Mouse (Mus musculus): Measurements from ENCODE around the gene Dagla. TPM values are rescaled to one million over a fixed set of nuclear protein-coding genes. Genes with fewer than 3 reads are reported as not detected.

Gene Dagla
- polyA plus RNA-seq, 1 experiment, result 14.2 TPM

DNA sequence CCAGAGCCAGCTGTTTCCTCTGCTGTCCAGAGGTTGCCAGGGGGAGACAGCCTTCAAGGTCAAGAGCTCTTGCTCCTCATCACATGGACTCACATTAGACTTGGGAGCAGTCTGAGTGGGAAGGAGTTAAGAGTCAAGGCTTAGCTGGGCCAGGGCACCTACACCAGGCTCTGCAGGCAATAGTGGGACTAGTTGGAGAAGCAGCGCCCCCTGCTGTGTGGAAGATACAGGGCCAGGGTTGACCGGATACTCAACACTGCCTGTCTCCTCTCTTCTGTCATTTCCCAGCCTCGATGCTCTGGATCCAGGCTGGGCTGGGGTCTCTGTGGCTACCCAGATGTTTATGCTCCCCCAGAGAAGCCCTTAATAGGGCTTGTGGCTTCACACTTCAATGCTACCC is 60.5 kb downstream of the Dagla start:
- Histone ChIP-seq H3K4me1 (ENCODE audit: control insufficient read depth, insufficient read depth, insufficient read length, low read length) (no peaks in the 10 kb centered on the region), H3K27ac (replicated peaks; ENCODE audit: low read depth, low read length) (no peak overlapping the region), H3K4me3 (ENCODE audit: insufficient read depth, low read depth, low read length) (no peak overlapping the region)

- Histone ChIP-seq H3K27ac (replicated peaks; ENCODE audit: low read depth, low read length) (no peak overlapping the region), H3K4me3 (ENCODE audit: insufficient read depth, low read depth, low read length) (no peak overlapping the region), H3K4me1 (ENCODE audit: control insufficient read depth, insufficient read depth, insufficient read length, low read length) (no peaks in the 10 kb centered on the region)
Observed at GRCm38 (mm10) chr19:10242916-10243315, 61.8 kb downstream of the Dagla start.

DNA sequence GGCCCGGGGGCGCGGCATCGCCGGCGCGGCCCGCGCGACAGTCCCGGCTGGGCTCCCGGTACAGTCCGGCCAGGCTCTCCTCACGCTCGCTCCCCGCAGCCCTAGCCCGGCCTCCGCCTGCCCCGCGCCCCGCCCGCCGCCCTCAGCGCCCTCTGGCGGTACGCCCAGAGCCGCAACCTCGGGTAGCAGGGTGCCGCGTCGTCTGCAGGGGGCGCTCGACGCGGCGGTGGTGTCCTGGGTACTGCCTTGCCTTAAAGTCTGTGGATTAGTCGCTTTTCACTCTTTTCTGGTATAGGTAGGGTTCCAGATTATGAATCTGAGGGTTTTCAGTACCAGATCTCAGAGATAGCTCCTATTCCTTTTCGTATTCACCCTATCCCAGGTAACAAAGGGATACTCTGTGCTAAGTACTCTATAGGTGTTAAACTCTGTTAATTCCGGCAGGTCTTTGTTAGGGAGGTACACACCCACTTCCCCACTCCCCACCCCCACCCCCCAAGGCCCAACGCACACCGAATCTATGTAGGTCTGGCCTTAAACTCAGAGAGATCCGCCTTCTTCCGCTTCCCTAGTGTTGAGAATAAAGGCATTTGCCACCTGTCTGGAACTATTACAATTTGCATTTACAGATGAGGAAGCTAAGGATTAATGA is 63.9 kb downstream of the Dagla start, which contains the start of gene Myrf:
Gene Myrf, minus strand, starts transcription at position 95 of the 652 bp plus-strand sequence.
- no peaks in the 10 kb centered on the region for H3K4me1 ChIP-seq (ENCODE audit: control insufficient read depth, insufficient read depth, insufficient read length, low read length)
- H3K27ac ChIP-seq (replicated peaks; ENCODE audit: low read depth, low read length), result no peak within 1 kb of the TSS
- H3K4me3 ChIP-seq (ENCODE audit: insufficient read depth, low read depth, low read length), result peak within 1 kb of the TSS; percentile 52

DNA sequence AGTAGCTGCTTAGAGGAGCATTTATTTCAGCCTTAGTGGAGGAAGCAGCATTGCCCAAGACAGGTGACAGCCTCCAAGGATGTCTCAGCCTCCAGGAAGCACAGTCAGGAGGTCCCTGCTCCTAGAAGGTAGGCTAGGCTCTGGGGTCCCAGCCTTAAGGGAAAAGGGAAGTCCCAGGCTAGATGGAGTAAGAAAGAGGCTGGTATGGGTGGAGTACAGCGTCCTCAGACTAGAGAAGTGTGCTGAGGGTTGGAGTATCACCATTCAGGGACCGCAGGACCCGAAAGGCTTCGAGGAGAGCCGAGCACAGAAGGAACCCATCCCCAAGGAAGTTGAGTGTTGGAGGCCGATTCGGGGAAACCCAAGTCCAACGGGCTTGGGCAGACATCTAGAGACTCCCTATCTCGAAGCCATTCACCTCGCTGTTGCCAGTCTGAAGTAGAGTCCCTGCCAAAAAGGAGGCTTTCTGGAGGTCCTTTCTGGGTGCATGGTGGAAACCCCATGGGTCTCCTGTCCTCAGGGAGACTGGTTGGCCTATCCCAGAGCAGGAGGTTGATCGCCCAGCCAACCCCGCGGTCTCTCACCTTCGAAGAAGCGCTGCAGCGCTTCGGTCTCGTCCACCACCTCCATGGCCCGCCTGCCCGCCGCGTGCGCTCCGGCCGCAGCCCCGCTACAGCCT is 64.6 kb downstream of the Dagla start:
- Histone ChIP-seq H3K4me3 (ENCODE audit: insufficient read depth, low read depth, low read length) (peak overlapping the region; percentile 52), H3K4me1 (ENCODE audit: control insufficient read depth, insufficient read depth, insufficient read length, low read length) (no peaks in the 10 kb centered on the region), H3K27ac (replicated peaks; ENCODE audit: low read depth, low read length) (no peak overlapping the region)

- Histone ChIP-seq H3K4me3 (ENCODE audit: insufficient read depth, low read depth, low read length) (no peak overlapping the region), H3K27ac (replicated peaks; ENCODE audit: low read depth, low read length) (no peak overlapping the region), H3K4me1 (ENCODE audit: control insufficient read depth, insufficient read depth, insufficient read length, low read length) (no peaks in the 10 kb centered on the region)
Observed at GRCm38 (mm10) chr19:10239419-10239818, 65.3 kb downstream of the Dagla start.

DNA sequence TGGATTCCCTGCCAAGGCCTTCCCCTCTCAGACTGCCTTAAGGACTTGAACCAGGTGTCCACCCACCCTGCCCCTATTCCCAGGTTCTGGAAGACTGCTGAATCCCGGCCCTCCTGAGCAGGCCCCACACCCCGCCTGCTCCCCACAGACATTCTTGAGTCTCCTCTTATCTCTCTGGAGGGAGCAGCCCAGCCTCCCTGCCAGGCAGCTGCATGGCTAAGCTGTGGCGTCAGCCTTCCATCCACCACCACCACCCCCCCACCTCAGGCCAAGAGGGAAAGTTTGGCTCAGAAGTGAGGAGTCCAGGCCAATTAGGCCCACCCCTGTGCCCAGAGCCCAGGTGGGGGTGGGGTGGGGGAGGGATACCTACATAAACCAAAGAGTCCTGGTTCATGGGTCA is 66.2 kb downstream of the Dagla start:
- no peak overlapping the region for H3K27ac ChIP-seq (replicated peaks; ENCODE audit: low read depth, low read length)
- no peak overlapping the region for H3K4me3 ChIP-seq (ENCODE audit: insufficient read depth, low read depth, low read length)
- no peaks in the 10 kb centered on the region for H3K4me1 ChIP-seq (ENCODE audit: control insufficient read depth, insufficient read depth, insufficient read length, low read length)

- Histone ChIP-seq H3K4me3 (ENCODE audit: insufficient read depth, low read depth, low read length) (no peak overlapping the region), H3K4me1 (ENCODE audit: control insufficient read depth, insufficient read depth, insufficient read length, low read length) (no peaks in the 10 kb centered on the region), H3K27ac (replicated peaks; ENCODE audit: low read depth, low read length) (no peak overlapping the region)
Observed at GRCm38 (mm10) chr19:10235784-10236565, 68.7 kb downstream of the Dagla start.

DNA sequence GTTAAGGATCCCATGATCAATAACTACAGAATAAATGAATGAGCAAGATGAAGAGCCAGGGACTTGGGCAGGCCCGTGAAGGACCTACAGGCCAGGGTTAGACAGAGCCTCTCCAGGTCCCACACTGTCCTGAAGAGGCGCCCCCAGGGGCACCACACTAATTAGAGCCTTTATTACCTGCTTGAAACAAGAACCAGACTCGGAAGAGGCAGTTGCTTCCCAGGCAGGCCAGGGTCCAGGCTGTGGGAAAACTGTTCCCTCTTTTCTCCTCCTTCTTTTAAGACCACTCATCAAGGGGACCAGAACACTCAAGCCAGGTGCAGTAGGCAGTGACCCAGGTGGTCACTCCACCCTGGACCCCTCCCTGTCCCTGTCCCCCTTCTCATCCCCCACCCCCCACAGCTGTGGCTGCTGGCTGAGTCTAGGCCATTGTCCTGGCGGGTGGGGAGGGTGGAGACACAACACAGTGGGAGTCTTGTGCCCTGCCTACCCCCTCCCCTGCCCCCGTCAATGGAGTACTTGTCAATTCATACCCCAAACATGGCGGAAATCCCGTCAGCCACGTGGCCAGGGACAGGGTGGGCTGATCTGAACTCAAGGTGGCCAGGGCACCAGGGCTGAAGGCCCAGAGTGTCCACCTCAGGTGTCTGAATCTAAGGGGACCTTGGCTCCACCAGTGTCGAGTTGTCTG is 72.2 kb downstream of the Dagla start:
- Histone ChIP-seq H3K4me1 (ENCODE audit: control insufficient read depth, insufficient read depth, insufficient read length, low read length) (no peaks in the 10 kb centered on the region), H3K27ac (replicated peaks; ENCODE audit: low read depth, low read length) (no peak overlapping the region), H3K4me3 (ENCODE audit: insufficient read depth, low read depth, low read length) (no peak overlapping the region)

GRCm38 (mm10) chr19:10231871-10232270 is 72.8 kb downstream of the Dagla start:
- H3K4me3 ChIP-seq (ENCODE audit: insufficient read depth, low read depth, low read length), result no peak overlapping the region
- H3K4me1 ChIP-seq (ENCODE audit: control insufficient read depth, insufficient read depth, insufficient read length, low read length), result no peaks in the 10 kb centered on the region
- H3K27ac ChIP-seq (replicated peaks; ENCODE audit: low read depth, low read length), result no peak overlapping the region

DNA sequence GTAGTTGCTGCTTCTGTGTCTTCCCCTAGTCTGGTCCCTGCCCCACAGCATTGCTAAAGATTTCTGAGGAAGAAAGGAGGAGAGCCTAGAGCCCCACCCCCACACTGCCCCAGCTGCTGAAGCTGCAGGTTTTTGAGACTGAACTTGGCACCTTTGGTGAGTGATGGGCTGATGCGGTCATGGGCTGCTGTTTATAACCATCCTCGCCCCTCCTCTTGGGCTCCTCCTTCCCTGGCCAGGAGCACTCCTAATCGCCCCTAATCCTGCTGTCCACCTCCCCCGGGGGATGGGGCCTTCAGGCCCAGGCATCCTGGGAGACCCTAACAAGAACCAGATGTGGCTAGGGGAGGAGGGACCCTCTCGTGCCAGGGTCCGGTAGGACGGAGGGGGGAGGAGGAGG is 73.7 kb downstream of the Dagla start:
- Histone ChIP-seq H3K4me1 (ENCODE audit: control insufficient read depth, insufficient read depth, insufficient read length, low read length) (no peaks in the 10 kb centered on the region), H3K27ac (replicated peaks; ENCODE audit: low read depth, low read length) (no peak overlapping the region), H3K4me3 (ENCODE audit: insufficient read depth, low read depth, low read length) (no peak overlapping the region)

GRCm38 (mm10) chr19:10225767-10226166 is 78.9 kb downstream of the Dagla start:
- Histone ChIP-seq H3K4me1 (ENCODE audit: control insufficient read depth, insufficient read depth, insufficient read length, low read length) (no peaks in the 10 kb centered on the region), H3K4me3 (ENCODE audit: insufficient read depth, low read depth, low read length) (no peak overlapping the region), H3K27ac (replicated peaks; ENCODE audit: low read depth, low read length) (no peak overlapping the region)

DNA sequence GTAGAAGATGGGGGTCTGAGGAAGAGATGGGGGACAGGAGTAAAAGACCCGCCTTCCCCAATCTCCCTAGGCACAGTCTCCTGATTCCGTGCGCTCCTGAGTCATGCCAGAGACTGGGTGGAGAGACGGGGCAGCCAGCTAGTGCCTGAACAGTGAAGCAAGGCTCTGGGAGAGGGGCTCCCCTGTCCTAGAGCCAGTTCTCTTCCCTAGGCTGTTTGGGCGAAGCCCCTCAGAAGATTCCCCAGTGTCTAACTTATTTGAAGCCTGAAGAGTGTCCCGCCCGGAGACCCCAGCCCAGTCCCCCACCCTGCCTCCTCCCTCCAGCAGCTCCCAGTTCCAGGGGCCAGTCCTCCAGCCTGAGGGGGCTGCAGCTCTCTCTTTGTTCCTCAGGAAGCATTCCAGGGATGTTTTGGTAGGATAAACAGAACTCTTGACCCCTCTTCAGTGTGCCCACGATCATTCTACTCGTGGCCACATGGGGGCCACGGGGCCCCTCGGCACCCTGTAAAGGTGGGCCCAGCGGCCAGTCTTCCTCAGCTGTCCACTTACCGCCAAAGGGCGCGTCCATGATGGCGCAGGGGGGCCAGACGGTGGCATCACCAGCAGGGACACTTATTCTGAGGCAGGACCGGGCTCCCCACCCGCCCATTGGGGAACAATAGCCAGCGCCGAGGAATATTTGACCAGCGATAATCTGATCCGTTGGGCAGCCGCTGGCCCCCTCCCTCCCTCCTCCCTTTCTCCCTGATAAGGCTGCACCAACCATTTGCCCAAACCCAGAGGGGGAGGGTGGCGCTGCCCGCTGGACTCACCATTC is 79.8 kb downstream of the Dagla start:
- Histone ChIP-seq H3K27ac (replicated peaks; ENCODE audit: low read depth, low read length) (no peak overlapping the region), H3K4me1 (ENCODE audit: control insufficient read depth, insufficient read depth, insufficient read length, low read length) (no peaks in the 10 kb centered on the region), H3K4me3 (ENCODE audit: insufficient read depth, low read depth, low read length) (no peak overlapping the region)

GRCm38 (mm10) chr19:10223561-10223960 is 81.1 kb downstream of the Dagla start:
- H3K4me3 ChIP-seq (ENCODE audit: insufficient read depth, low read depth, low read length), result no peak overlapping the region
- no peaks in the 10 kb centered on the region for H3K4me1 ChIP-seq (ENCODE audit: control insufficient read depth, insufficient read depth, insufficient read length, low read length)

GRCm38 (mm10) chr19:10222656-10223055 is 82.0 kb downstream of the Dagla start:
- Histone ChIP-seq H3K4me1 (ENCODE audit: control insufficient read depth, insufficient read depth, insufficient read length, low read length) (no peaks in the 10 kb centered on the region), H3K27ac (replicated peaks; ENCODE audit: low read depth, low read length) (no peak overlapping the region), H3K4me3 (ENCODE audit: insufficient read depth, low read depth, low read length) (no peak overlapping the region)

More at GRCm38 (mm10) chr19:10223561-10223960, 81.1 kb downstream of the Dagla start:
- H3K27ac ChIP-seq (replicated peaks; ENCODE audit: low read depth, low read length), result no peak overlapping the region
